Mouse (Mus musculus) limb, embryonic 10.5 days (tissue): ENCODE measurements around the gene Olfr1495. TPM values are rescaled to one million over a fixed set of nuclear protein-coding genes. Genes with fewer than 3 reads are reported as not detected.
"Not testable (repeated sequence)": the region's sequence is repeated elsewhere in the genome, so short reads cannot be mapped to it uniquely, and the experiment has no call there.

ENCODE experiments used
- DNase-seq: peaks from one replicate; pipeline ENCODE4 v3.0.0-alpha.2; 2017; ENCODE audit warnings: low spot score
- H3K27ac ChIP-seq: fragments of 300-500 bp; sonication (generic); 2 replicates; pipeline ENCODE4 v1.5.1; 2016; ENCODE audit warnings: mild to moderate bottlenecking
- H3K27me3 ChIP-seq: fragments of 300-500 bp; sonication (generic); 2 replicates; pipeline ENCODE4 v1.6.1; 2016; ENCODE audit warnings: low read depth, mild to moderate bottlenecking; ENCODE audit not compliant: poor library complexity, severe bottlenecking
- H3K36me3 ChIP-seq: fragments of 300-500 bp; sonication (generic); 2 replicates; pipeline ENCODE4 v1.6.1; 2016; ENCODE audit warnings: mild to moderate bottlenecking, moderate library complexity
- H3K4me1 ChIP-seq: fragments of 300-500 bp; sonication (generic); 2 replicates; pipeline ENCODE4 v1.6.1; 2016
- H3K4me3 ChIP-seq: fragments of 300-500 bp; sonication (generic); 2 replicates; pipeline ENCODE4 v1.5.1; 2016; ENCODE audit warnings: mild to moderate bottlenecking, moderate library complexity
- H3K9me3 ChIP-seq: fragments of 300-500 bp; sonication (generic); replicated peaks from 2 replicates; pipeline ENCODE4 v1.6.1; 2016; ENCODE audit warnings: mild to moderate bottlenecking
- WGBS: fragments of 180-500 bp; shearing (Covaris S2); methylation state at CpG from one replicate; pipeline ENCODE4 v1.1.7; 2016; 5-methylcytosine and 5-hydroxymethylcytosine counted together
- polyA plus RNA-seq: library from polyadenylated mRNA; unstranded; fragments of >200 nt; fragmentation: Nextera tagmentation; extraction: Ambion mirVana; gene quantifications from 2 replicates; pipeline ENCODE4 v1.2.1, GENCODE M21; 2016

Gene Olfr1495
- not detected in 2 replicates for polyA plus RNA-seq

- DNase-seq: no peak
- H3K4me3 ChIP-seq: no peak within 1 kb of the TSS
- 82% methylated on average over 3 of the region's 3 CpGs for WGBS
- no peaks in the 10 kb centered on the region for H3K27me3 ChIP-seq
- no peaks in the 10 kb centered on the region for H3K36me3 ChIP-seq
- no peaks in the 10 kb centered on the region for H3K4me1 ChIP-seq
- no peak within 1 kb of the TSS for H3K27ac ChIP-seq
- no peaks in the 10 kb centered on the region for H3K9me3 ChIP-seq
These were observed at the start of gene Olfr1495 for GRCm38 (mm10) chr19:13764306-13764705. Olfr1495 (plus strand) TSS chr19:13764606.

GRCm38 (mm10) chr19:13722978-13723377 is 41.4 kb upstream of the Olfr1495 start, which contains the start of gene Olfr1493-ps1:
Olfr1493-ps1 (plus strand) TSS chr19:13723278.
- no peaks in the 10 kb centered on the region for H3K9me3 ChIP-seq
- no peaks in the 10 kb centered on the region for H3K4me1 ChIP-seq
- no peaks in the 10 kb centered on the region for H3K27me3 ChIP-seq
- H3K36me3 ChIP-seq: no peaks in the 10 kb centered on the region
- WGBS: 58% methylated on average over 2 of the region's 2 CpGs
- no peak for DNase-seq
- no peak within 1 kb of the TSS for H3K4me3 ChIP-seq
- no peak within 1 kb of the TSS for H3K27ac ChIP-seq

- no peak for DNase-seq
- no peak within 1 kb of the TSS for H3K4me3 ChIP-seq
- H3K9me3 ChIP-seq: no peaks in the 10 kb centered on the region
- 85% methylated on average over 4 of the region's 4 CpGs for WGBS
- no peaks in the 10 kb centered on the region for H3K36me3 ChIP-seq
- no peaks in the 10 kb centered on the region for H3K27me3 ChIP-seq
- H3K4me1 ChIP-seq: no peaks in the 10 kb centered on the region
- no peak within 1 kb of the TSS for H3K27ac ChIP-seq
These were observed 25.0 kb upstream of the Olfr1495 start, which contains the start of gene Olfr1494 for GRCm38 (mm10) chr19:13739428-13739827. Olfr1494 (plus strand) TSS chr19:13739728.

GRCm38 (mm10) chr19:13749366-13749765 is 15.0 kb upstream of the Olfr1495 start:
- H3K27ac ChIP-seq: no peak overlapping the region
- H3K9me3 ChIP-seq: no peaks in the 10 kb centered on the region
- no peak for DNase-seq
- H3K4me1 ChIP-seq: no peaks in the 10 kb centered on the region
- no peaks in the 10 kb centered on the region for H3K27me3 ChIP-seq
- H3K4me3 ChIP-seq: no peak overlapping the region
- H3K36me3 ChIP-seq: no peaks in the 10 kb centered on the region
- WGBS: 95% methylated on average over 1 of the region's 1 CpGs

- H3K27me3 ChIP-seq: no peaks in the 10 kb centered on the region
- WGBS: 92% methylated on average over 9 of the region's 9 CpGs
- no peak overlapping the region for H3K27ac ChIP-seq
These were observed 4.3 kb downstream of the Olfr1495 start for GRCm38 (mm10) chr19:13768565-13769276.

GRCm38 (mm10) chr19:13777578-13777977 is 13.2 kb downstream of the Olfr1495 start, which contains the start of gene Olfr1496:
Olfr1496 (plus strand) TSS chr19:13777878.
- Histone ChIP-seq H3K27me3 (no peaks in the 10 kb centered on the region), H3K36me3 (no peaks in the 10 kb centered on the region), H3K27ac (no peak within 1 kb of the TSS), H3K4me3 (no peak within 1 kb of the TSS), H3K9me3 (no peaks in the 10 kb centered on the region), H3K4me1 (no peaks in the 10 kb centered on the region)
- WGBS: 91% methylated on average over 1 of the region's 1 CpGs
- DNase-seq: no peak

More at GRCm38 (mm10) chr19:13768565-13769276, 4.3 kb downstream of the Olfr1495 start:
- Histone ChIP-seq H3K36me3 (no peaks in the 10 kb centered on the region), H3K9me3 (no peaks in the 10 kb centered on the region), H3K4me1 (no peaks in the 10 kb centered on the region), H3K4me3 (no peak overlapping the region)
- DNase-seq: no peak

GRCm38 (mm10) chr19:13798102-13798501 is 33.7 kb downstream of the Olfr1495 start, which contains the start of gene Olfr1497:
Olfr1497 (minus strand) TSS chr19:13798202.
- H3K4me3 ChIP-seq: no peak within 1 kb of the TSS
- no peak for DNase-seq
- no peaks in the 10 kb centered on the region for H3K4me1 ChIP-seq
- H3K27me3 ChIP-seq: no peaks in the 10 kb centered on the region
- no peak within 1 kb of the TSS for H3K27ac ChIP-seq
- no peaks in the 10 kb centered on the region for H3K9me3 ChIP-seq
- H3K36me3 ChIP-seq: no peaks in the 10 kb centered on the region

GRCm38 (mm10) chr19:13805486-13805885 is 41.1 kb downstream of the Olfr1495 start:
- not testable (repeated sequence) for H3K9me3 ChIP-seq, H3K36me3 ChIP-seq, H3K4me3 ChIP-seq, H3K27me3 ChIP-seq, DNase-seq, H3K27ac ChIP-seq, H3K4me1 ChIP-seq
- WGBS: 67% methylated on average over 1 of the region's 1 CpGs

- no peaks in the 10 kb centered on the region for H3K36me3 ChIP-seq
- no peak for DNase-seq
- WGBS: 64% methylated on average over 2 of the region's 2 CpGs
- no peak overlapping the region for H3K4me3 ChIP-seq
- no peaks in the 10 kb centered on the region for H3K4me1 ChIP-seq
- H3K27ac ChIP-seq: no peak overlapping the region
- H3K27me3 ChIP-seq: no peaks in the 10 kb centered on the region
- H3K9me3 ChIP-seq: no peaks in the 10 kb centered on the region
These were observed 48.4 kb downstream of the Olfr1495 start for GRCm38 (mm10) chr19:13812823-13813222.

- Histone ChIP-seq H3K36me3 (no peaks in the 10 kb centered on the region), H3K4me3 (no peak overlapping the region), H3K9me3 (no peaks in the 10 kb centered on the region), H3K4me1 (no peaks in the 10 kb centered on the region), H3K27ac (no peak overlapping the region), H3K27me3 (no peaks in the 10 kb centered on the region)
- DNase-seq: no peak
- 43% methylated on average over 5 of the region's 5 CpGs for WGBS
These were observed 54.4 kb downstream of the Olfr1495 start for GRCm38 (mm10) chr19:13818827-13819226.

- no peak within 1 kb of the TSS for H3K4me3 ChIP-seq
- H3K4me1 ChIP-seq: no peaks in the 10 kb centered on the region
- H3K36me3 ChIP-seq: no peaks in the 10 kb centered on the region
- H3K27ac ChIP-seq: no peak within 1 kb of the TSS
- H3K9me3 ChIP-seq: no peaks in the 10 kb centered on the region
- H3K27me3 ChIP-seq: no peaks in the 10 kb centered on the region
- DNase-seq: no peak
These were observed 54.9 kb downstream of the Olfr1495 start, which contains the start of gene Olfr1499 for GRCm38 (mm10) chr19:13819347-13819746. Olfr1499 (minus strand) TSS chr19:13819447.
